Mouse (Mus musculus) kidney, postnatal 25 days (tissue): ENCODE results near the gene Pdyn.

Experiments
- DNase-seq, 2 experiments: peaks; one replicate each; pipeline ENCODE4 v3.0.0; 2021; ENCODE audit warnings: mixed read lengths in 2 of 2

The Pdyn gene

DNA sequence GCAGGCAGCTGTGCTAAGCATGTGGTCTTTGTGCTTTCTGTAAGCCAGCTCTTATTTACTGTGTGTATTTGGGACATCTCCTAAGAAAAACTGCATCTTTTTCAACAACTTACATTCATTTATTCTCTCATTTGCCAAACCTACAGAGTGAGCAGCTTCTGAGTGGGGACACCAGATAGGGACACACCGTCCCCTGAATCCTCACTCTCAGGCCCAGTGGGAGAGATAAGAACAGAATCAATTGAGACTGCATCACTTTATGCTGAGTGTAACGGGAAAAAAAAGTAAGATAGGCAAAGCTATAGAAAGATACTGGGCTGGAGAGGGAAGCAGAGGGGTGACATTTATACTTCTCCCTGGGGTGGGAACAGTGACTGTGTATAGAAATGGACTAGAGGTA is 46.0 kb downstream of the Pdyn start:
- no peak for DNase-seq

DNA sequence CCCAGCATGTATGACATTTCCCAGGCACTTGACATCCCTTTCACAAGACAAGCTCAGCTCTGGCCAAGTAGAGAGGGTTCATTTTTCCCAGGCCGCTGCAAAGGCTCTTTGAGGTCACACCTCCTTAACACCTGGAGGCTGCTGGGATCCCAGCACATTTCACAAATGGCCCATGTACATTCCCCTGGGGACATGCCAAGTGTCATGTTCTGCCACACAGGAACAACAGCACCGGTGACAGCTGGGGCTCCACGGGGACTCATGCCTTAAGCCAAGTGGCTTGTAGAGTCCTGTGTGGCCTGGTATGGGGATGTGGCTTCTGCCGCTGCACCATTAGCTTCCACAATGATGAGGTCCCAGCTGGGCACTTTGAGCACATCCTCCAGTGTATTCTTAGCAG is 47.0 kb downstream of the Pdyn start:
- DNase-seq: no peak
